Mouse (Mus musculus): ENCODE data around the gene Crat. TPM values are rescaled to one million over a fixed set of nuclear protein-coding genes. Genes with fewer than 3 reads are reported as not detected.
A peak's percentile ranks its signal among the peaks of the same experiment; 100 is the strongest.

Crat gene
- polyA plus RNA-seq, 1 experiment from 2014 or later = 23.0 TPM

DNA sequence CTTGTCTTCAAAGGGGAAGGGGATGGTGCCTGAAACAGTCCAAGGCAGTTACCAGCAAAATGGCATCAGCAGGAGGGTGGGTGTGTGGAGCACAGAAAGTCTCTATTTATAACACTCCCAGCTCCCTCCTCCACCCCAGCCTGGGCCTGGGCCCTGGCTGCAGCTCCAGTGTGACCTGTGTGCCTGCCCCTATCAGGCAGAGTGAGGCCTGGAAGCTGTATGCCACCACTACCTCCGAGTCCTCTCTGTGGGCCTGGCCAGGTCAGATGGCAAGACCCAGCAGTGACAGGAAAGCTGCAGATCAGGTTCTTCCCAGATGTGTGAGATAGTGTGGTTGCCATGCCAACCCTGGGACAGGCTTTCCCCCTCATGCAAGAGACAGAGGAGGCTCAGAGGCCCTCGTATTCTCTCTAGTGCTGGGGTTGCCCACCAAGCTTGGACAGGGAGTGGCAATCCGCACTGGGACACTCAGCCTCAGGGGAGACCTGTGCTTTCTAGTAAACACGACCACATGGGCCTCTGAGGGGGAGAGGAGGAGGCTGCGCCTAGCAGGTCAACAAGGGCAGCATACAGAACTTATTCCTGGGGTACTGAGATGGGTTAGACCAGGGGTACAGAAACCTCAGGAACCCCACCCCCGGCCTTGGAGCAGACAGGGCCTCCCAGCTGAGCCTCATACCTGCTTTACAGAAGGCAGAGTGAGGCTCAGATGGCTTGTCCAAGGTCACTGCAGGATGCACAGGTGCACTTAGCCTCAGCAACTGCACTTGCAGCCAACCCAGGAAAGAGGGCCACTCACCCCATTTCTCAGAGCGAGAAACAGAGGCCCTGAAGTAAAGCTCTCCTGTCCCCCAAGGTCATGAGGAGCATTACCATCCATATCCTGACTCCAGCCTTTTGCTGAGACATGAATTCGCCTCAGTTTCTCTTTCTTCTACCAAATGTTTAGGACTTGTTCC, 57.8 kb downstream of the Crat start:
- peak overlapping the region; percentile 93 for H3K9ac ChIP-seq
- ATAC-seq (ENCODE audit: low read depth) = no peak
- 64% methylated on average over 8 of the region's 8 CpGs for WGBS
- H3K36me3 ChIP-seq = peaks cover 26% of the 10 kb centered on the region
- peaks cover 47% of the 10 kb centered on the region for H3K4me1 ChIP-seq (replicated peaks)
- no peaks in the 10 kb centered on the region for H3K27me3 ChIP-seq
- H3K9me3 ChIP-seq = no peaks in the 10 kb centered on the region
- peak overlapping the region; percentile 82 for H3K4me3 ChIP-seq
- H3K27ac ChIP-seq (replicated peaks) = peak overlapping the region; percentile 76; the same call in 1 of the 2 replicates
- peak overlapping the region; percentile 96 for H3K4me2 ChIP-seq

DNA sequence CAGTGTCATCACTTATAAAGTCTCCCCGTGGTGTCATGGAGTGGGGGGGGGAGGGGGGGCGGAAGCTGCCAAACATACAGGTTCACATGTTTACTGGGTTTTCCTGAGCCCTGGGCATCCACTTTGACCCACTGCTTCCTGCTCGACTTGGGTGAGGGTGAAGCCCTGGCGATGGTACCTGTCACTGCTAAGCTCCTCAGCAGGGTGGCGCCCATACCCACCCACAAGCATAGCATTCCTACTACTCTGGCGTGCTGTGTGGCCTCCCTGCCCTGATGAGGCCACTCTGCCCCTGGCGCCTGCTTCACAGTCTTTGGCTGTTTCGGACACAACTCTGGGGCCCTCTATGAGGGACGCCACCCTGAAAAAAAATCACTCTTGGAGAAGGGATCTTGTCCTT, 58.7 kb downstream of the Crat start:
- Histone ChIP-seq H3K9me3 (no peaks in the 10 kb centered on the region), H3K4me1 (replicated peaks) (peaks cover 47% of the 10 kb centered on the region), H3K36me3 (peaks cover 30% of the 10 kb centered on the region), H3K27ac (replicated peaks) (no peak overlapping the region), H3K4me2 (peak overlapping the region; percentile 15; the same call in 1 of the 2 replicates), H3K9ac (0 out of 2 replicates have a peak overlapping the region, but pooled peaks have one; percentile 93), H3K27me3 (no peaks in the 10 kb centered on the region), H3K4me3 (no peak overlapping the region)
- 75% methylated on average over 9 of the region's 9 CpGs for WGBS
- no peak for ATAC-seq (ENCODE audit: low read depth)

DNA sequence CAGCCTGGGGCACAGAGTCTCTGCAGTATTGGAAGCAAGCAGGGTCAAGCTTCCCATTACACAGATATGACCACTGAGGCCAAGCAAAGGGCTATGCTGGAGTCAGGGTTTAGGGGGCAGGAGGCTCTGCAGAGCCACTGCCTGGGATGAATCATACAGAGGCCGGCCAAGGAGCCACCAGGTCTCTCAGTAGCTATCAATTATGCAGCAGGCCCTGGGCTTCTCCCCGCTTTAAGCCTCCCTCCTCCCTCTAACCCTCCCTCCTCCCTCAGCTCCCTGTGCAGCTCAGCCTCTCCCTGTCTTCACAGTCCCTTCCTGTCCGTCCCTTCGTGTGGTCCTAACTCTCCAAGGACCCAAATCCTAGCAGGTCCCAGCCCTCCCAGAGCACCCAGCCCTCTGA, 59.3 kb downstream of the Crat start:
- peaks cover 47% of the 10 kb centered on the region for H3K4me1 ChIP-seq (replicated peaks)
- H3K4me3 ChIP-seq = no peak overlapping the region
- WGBS = 67% methylated on average over 4 of the region's 4 CpGs
- H3K27ac ChIP-seq (replicated peaks) = peak overlapping the region; percentile 30; the same call in 1 of the 2 replicates
- peak overlapping the region; percentile 93; the same call in 1 of the 2 replicates for H3K9ac ChIP-seq
- no peaks in the 10 kb centered on the region for H3K27me3 ChIP-seq
- H3K4me2 ChIP-seq = no peak overlapping the region
- no peak for ATAC-seq (ENCODE audit: low read depth)
- no peaks in the 10 kb centered on the region for H3K9me3 ChIP-seq
- H3K36me3 ChIP-seq = peaks cover 31% of the 10 kb centered on the region

DNA sequence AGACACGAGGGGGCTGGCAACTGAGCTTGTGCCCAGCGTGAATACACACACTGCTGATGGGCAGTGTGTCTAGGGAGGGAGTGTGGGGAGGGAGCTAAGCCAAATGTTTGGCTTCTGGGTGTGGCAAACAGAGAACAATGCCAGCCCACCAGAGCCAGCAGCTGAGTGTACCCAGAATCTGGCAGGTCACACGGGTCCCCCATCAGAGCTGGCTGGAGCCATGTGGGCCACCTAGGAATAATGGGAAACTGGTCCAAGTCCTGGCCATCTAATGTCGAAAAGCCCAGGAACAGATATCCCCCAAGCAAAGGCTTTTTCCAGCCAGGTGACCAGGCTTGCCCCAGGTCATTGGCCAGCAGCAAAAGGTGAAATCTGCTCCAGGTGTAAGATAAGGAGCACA, 59.8 kb downstream of the Crat start:
- Histone ChIP-seq H3K27me3 (no peaks in the 10 kb centered on the region), H3K36me3 (peaks cover 35% of the 10 kb centered on the region), H3K4me2 (no peak overlapping the region), H3K4me3 (no peak overlapping the region), H3K9me3 (no peaks in the 10 kb centered on the region), H3K4me1 (replicated peaks) (peaks cover 47% of the 10 kb centered on the region), H3K27ac (replicated peaks) (peak overlapping the region; percentile 30; the same call in 1 of the 2 replicates), H3K9ac (peak overlapping the region; percentile 26; the same call in 1 of the 2 replicates)
- no peak for ATAC-seq (ENCODE audit: low read depth)
- 65% methylated on average over 4 of the region's 4 CpGs for WGBS

DNA sequence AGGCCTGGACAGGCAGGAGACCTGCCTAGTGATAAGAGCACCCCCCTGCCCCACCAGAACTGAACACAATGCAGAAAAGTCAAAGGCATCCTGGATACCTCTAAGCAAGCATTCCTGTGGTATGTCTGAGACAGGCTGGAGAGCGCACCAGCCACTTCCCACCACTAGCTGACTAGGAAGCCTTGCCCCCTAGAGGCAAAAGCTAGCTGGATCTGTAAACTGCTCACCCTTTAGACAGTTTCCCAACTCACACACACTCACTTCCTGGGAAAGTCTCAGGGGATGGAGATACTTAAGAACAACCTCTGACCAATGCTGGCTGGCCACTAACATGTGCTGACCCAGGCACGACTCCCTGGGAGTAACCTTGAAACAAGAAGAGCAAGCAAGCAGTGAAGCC, 64.5 kb downstream of the Crat start:
- no peak for ATAC-seq (ENCODE audit: low read depth)
- Histone ChIP-seq H3K36me3 (peaks cover 82% of the 10 kb centered on the region), H3K4me1 (replicated peaks) (peaks cover 15% of the 10 kb centered on the region), H3K4me3 (no peak overlapping the region), H3K9me3 (no peaks in the 10 kb centered on the region), H3K27ac (replicated peaks) (no peak overlapping the region), H3K4me2 (no peak overlapping the region), H3K27me3 (no peaks in the 10 kb centered on the region), H3K9ac (no peak overlapping the region)
- 79% methylated on average over 2 of the region's 2 CpGs for WGBS

Small RNA genes lying within 50 kb of the gene (microRNA-seq; reads per million reads assigned to microRNA genes)
- not detected for gene Gm47292

Other genes with a start within 250 kb of the Crat start
- 15.6 and 17.3 TPM in 2 replicates for gene Endog, start 244.3 kb downstream of the Crat start, polyA plus RNA-seq (2015; fragmentation: Nextera tagmentation; extraction: Ambion mirVana)
- 59.0 and 61.0 TPM in 2 replicates for gene Spout1, start 237.4 kb downstream of the Crat start, polyA plus RNA-seq (2015; fragmentation: Nextera tagmentation; extraction: Ambion mirVana)
- 13.1 and 13.3 TPM in 2 replicates for gene Kyat1, start 210.0 kb downstream of the Crat start, polyA plus RNA-seq (2015; fragmentation: Nextera tagmentation; extraction: Ambion mirVana)
- 50.7 and 54.8 TPM in 2 replicates for gene Lrrc8a, start 178.1 kb downstream of the Crat start, polyA plus RNA-seq (2015; fragmentation: Nextera tagmentation; extraction: Ambion mirVana)
- 0.23 and 0.24 TPM in 2 replicates for gene Gm28035, start 175.2 kb downstream of the Crat start, polyA plus RNA-seq (2015; fragmentation: Nextera tagmentation; extraction: Ambion mirVana)
- gene Phyhd1, start 149.6 kb downstream of the Crat start, polyA plus RNA-seq (2015; fragmentation: Nextera tagmentation; extraction: Ambion mirVana) = 4.3 and 4.8 TPM in 2 replicates
- gene Gm28038, start 134.8 kb downstream of the Crat start, polyA plus RNA-seq (2015; fragmentation: Nextera tagmentation; extraction: Ambion mirVana) = not detected in 2 replicates
- gene Dolk, start 129.5 kb downstream of the Crat start, polyA plus RNA-seq (2015; fragmentation: Nextera tagmentation; extraction: Ambion mirVana) = 33.1 and 35.6 TPM in 2 replicates
- gene Nup188, start 129.4 kb downstream of the Crat start, polyA plus RNA-seq (2015; fragmentation: Nextera tagmentation; extraction: Ambion mirVana) = 19.7 and 26.7 TPM in 2 replicates
- 131 and 147 TPM in 2 replicates for gene Sh3glb2, start 56.5 kb downstream of the Crat start, polyA plus RNA-seq (2015; fragmentation: Nextera tagmentation; extraction: Ambion mirVana)
- 26.0 and 26.3 TPM in 2 replicates for gene Miga2, start 51.6 kb downstream of the Crat start, polyA plus RNA-seq (2015; fragmentation: Nextera tagmentation; extraction: Ambion mirVana)
- 51.4 and 52.0 TPM in 2 replicates for gene Dolpp1, start 23.6 kb downstream of the Crat start, polyA plus RNA-seq (2015; fragmentation: Nextera tagmentation; extraction: Ambion mirVana)
- 124 and 126 TPM in 2 replicates for gene Ptpa, start 226 bp upstream of the Crat start, polyA plus RNA-seq (2015; fragmentation: Nextera tagmentation; extraction: Ambion mirVana)
- gene Ier5l, start 58.4 kb upstream of the Crat start, polyA plus RNA-seq (2015; fragmentation: Nextera tagmentation; extraction: Ambion mirVana) = 2.1 and 3.1 TPM in 2 replicates
- 0.39 and 0.98 TPM in 2 replicates for gene Cstad, start 179.2 kb upstream of the Crat start, polyA plus RNA-seq (2015; fragmentation: Nextera tagmentation; extraction: Ambion mirVana)